Mouse (Mus musculus) neural tube, embryonic 11.5 days (tissue): ENCODE measurements around the gene Klhl5. TPM values are rescaled to one million over a fixed set of nuclear protein-coding genes. Genes with fewer than 3 reads are reported as not detected.

Experiments used
- polyA plus RNA-seq: library from polyadenylated mRNA; unstranded; fragments of >200 nt; fragmentation: Nextera tagmentation; extraction: Ambion mirVana; gene quantifications from 2 replicates; pipeline ENCODE4 v1.2.1, GENCODE M21; 2014

Klhl5 gene
- polyA plus RNA-seq, 1 experiment from 2014 or later: 26.9 TPM

Other genes starting within 250 kb of the Klhl5 start
- gene Tlr1, start 174.0 kb upstream of the Klhl5 start, polyA plus RNA-seq: 0.50 and 0.88 TPM in 2 replicates
- gene Tlr6, start 147.4 kb upstream of the Klhl5 start, polyA plus RNA-seq: 0.34 and 0.41 TPM in 2 replicates
- gene Fam114a1, start 137.5 kb upstream of the Klhl5 start, polyA plus RNA-seq: 13.6 and 16.7 TPM in 2 replicates
- 0.21 and 0.32 TPM in 2 replicates for gene Tmem156, start 15.4 kb upstream of the Klhl5 start, polyA plus RNA-seq
- gene Wdr19, start 92.2 kb downstream of the Klhl5 start, polyA plus RNA-seq: 13.8 and 15.6 TPM in 2 replicates
- 77.8 TPM in 2 replicates for gene Rfc1, start 228.1 kb downstream of the Klhl5 start, polyA plus RNA-seq
- 0.08 TPM in 1 of 2 replicates, not detected in the other for gene Klb, start 240.8 kb downstream of the Klhl5 start, polyA plus RNA-seq